Mouse (Mus musculus) forebrain, embryonic 15.5 days (tissue): Measurements from ENCODE around the gene Trmt61a. TPM values are rescaled to one million over a fixed set of nuclear protein-coding genes. Genes with fewer than 3 reads are reported as not detected.
A peak's percentile ranks its signal among the peaks of the same experiment; 100 is the strongest.

Experiments used
- ATAC-seq: fragments of 200-750 bp; cut with Nextera tagmentation; replicated peaks from 2 replicates; pipeline ENCODE4 v1.8.0; 2017; ENCODE audit warnings: mild to moderate bottlenecking, moderate TSS enrichment, moderate library complexity
- H3K27ac ChIP-seq: fragments of 300-500 bp; sonication (generic); replicated peaks from 2 replicates; pipeline ENCODE4 v1.5.1; 2015; ENCODE audit warnings: mild to moderate bottlenecking, inconsistent platforms
- H3K27me3 ChIP-seq: fragments of 300-500 bp; sonication (generic); 2 replicates; pipeline ENCODE4 v1.6.1; 2015; ENCODE audit warnings: inconsistent platforms
- H3K36me3 ChIP-seq: fragments of 300-500 bp; sonication (generic); 2 replicates; pipeline ENCODE4 v1.6.1; 2015; ENCODE audit warnings: mild to moderate bottlenecking, inconsistent platforms
- H3K4me1 ChIP-seq: fragments of 300-500 bp; sonication (generic); 2 replicates; pipeline ENCODE4 v1.6.1; 2015; ENCODE audit warnings: inconsistent platforms
- H3K4me2 ChIP-seq: fragments of 300-500 bp; sonication (generic); replicated peaks from 2 replicates; pipeline ENCODE4 v1.6.1; 2015; ENCODE audit warnings: mild to moderate bottlenecking, inconsistent platforms
- H3K4me3 ChIP-seq: fragments of 300-500 bp; sonication (generic); 2 replicates; pipeline ENCODE4 v1.5.1; 2015; ENCODE audit warnings: mild to moderate bottlenecking, inconsistent platforms
- H3K9ac ChIP-seq: fragments of 300-500 bp; sonication (generic); replicated peaks from 2 replicates; pipeline ENCODE4 v1.6.1; 2015; ENCODE audit warnings: mild to moderate bottlenecking, inconsistent platforms
- H3K9me3 ChIP-seq: fragments of 300-500 bp; sonication (generic); 2 replicates; pipeline ENCODE4 v1.6.1; 2016; ENCODE audit warnings: inconsistent platforms
- WGBS: fragments of 180-500 bp; shearing (Covaris S2); methylation state at CpG from one replicate; pipeline ENCODE4 v1.1.7; 2015; ENCODE audit warnings: mixed read lengths; 5-methylcytosine and 5-hydroxymethylcytosine counted together
- polyA plus RNA-seq: library from polyadenylated mRNA; unstranded; fragments of >200 nt; fragmentation: Nextera tagmentation; extraction: Ambion mirVana; gene quantifications from 2 replicates; pipeline ENCODE4 v1.2.1, GENCODE M21; 2015

The Trmt61a gene
- polyA plus RNA-seq, 1 experiment from 2014 or later, result 10.6 TPM

- Histone ChIP-seq H3K4me2 (no peak overlapping the region), H3K27ac (no peak overlapping the region), H3K9me3 (no peaks in the 10 kb centered on the region), H3K36me3 (peaks cover 13% of the 10 kb centered on the region; the same call in 1 of the 2 replicates), H3K9ac (no peak overlapping the region), H3K4me1 (peaks cover 28% of the 10 kb centered on the region), H3K27me3 (no peaks in the 10 kb centered on the region), H3K4me3 (no peak overlapping the region)
- ATAC-seq, result no peak
- WGBS, result 82% methylated on average over 13 of the region's 13 CpGs
Observed at GRCm38 (mm10) chr12:111666380-111666779, 11.5 kb upstream of the Trmt61a start.

- Histone ChIP-seq H3K36me3 (peaks cover 13% of the 10 kb centered on the region; the same call in 1 of the 2 replicates), H3K9me3 (no peaks in the 10 kb centered on the region), H3K4me3 (no peak overlapping the region), H3K27me3 (no peaks in the 10 kb centered on the region), H3K4me2 (no peak overlapping the region), H3K4me1 (peaks cover 31% of the 10 kb centered on the region), H3K27ac (no peak overlapping the region), H3K9ac (no peak overlapping the region)
- whole genome bisulfite sequencing, result 93% methylated on average over 5 of the region's 5 CpGs
- no peak for ATAC-seq
Observed at GRCm38 (mm10) chr12:111667421-111667820, 10.5 kb upstream of the Trmt61a start.

GRCm38 (mm10) chr12:111668457-111668912, 9.4 kb upstream of the Trmt61a start:
- ATAC-seq, result peak; percentile 47
- H3K36me3 ChIP-seq, result peaks cover 13% of the 10 kb centered on the region; the same call in 1 of the 2 replicates
- peak overlapping the region; percentile 90; the same call in 1 of the 2 replicates for H3K4me3 ChIP-seq
- no peaks in the 10 kb centered on the region for H3K27me3 ChIP-seq
- H3K9me3 ChIP-seq, result no peaks in the 10 kb centered on the region
- H3K4me1 ChIP-seq, result peaks cover 37% of the 10 kb centered on the region
- peak overlapping the region; percentile 91 for H3K27ac ChIP-seq
- WGBS, result 2% methylated on average over 8 of the region's 8 CpGs
- H3K4me2 ChIP-seq, result peak overlapping the region; percentile 71
- H3K9ac ChIP-seq, result peak overlapping the region; percentile 96; the same call in 1 of the 2 replicates

GRCm38 (mm10) chr12:111669000-111669788, 8.7 kb upstream of the Trmt61a start:
- H3K9ac ChIP-seq, result peak overlapping the region; percentile 96
- H3K36me3 ChIP-seq, result peaks cover 13% of the 10 kb centered on the region; the same call in 1 of the 2 replicates
- no peak for ATAC-seq
- H3K4me1 ChIP-seq, result peaks cover 37% of the 10 kb centered on the region
- H3K4me2 ChIP-seq, result peak overlapping the region; percentile 71
- H3K27me3 ChIP-seq, result no peaks in the 10 kb centered on the region
- 50% methylated on average over 23 of the region's 23 CpGs for WGBS
- no peaks in the 10 kb centered on the region for H3K9me3 ChIP-seq
- H3K4me3 ChIP-seq, result peak overlapping the region; percentile 90
- peak overlapping the region; percentile 91 for H3K27ac ChIP-seq

- 34% methylated on average over 8 of the region's 8 CpGs for WGBS
- Histone ChIP-seq H3K4me2 (peak overlapping the region; percentile 71), H3K9me3 (no peaks in the 10 kb centered on the region), H3K4me3 (peak overlapping the region; percentile 90), H3K27me3 (no peaks in the 10 kb centered on the region), H3K9ac (peak overlapping the region; percentile 96), H3K27ac (peak overlapping the region; percentile 91), H3K36me3 (peaks cover 11% of the 10 kb centered on the region; the same call in 1 of the 2 replicates), H3K4me1 (peaks cover 37% of the 10 kb centered on the region)
- no peak for ATAC-seq
Observed at GRCm38 (mm10) chr12:111669961-111670360, 7.9 kb upstream of the Trmt61a start.

- H3K4me3 ChIP-seq, result peak overlapping the region; percentile 90
- ATAC-seq, result no peak
- H3K4me1 ChIP-seq, result peaks cover 37% of the 10 kb centered on the region
- H3K36me3 ChIP-seq, result peaks cover 11% of the 10 kb centered on the region; the same call in 1 of the 2 replicates
- 1% methylated on average over 28 of the region's 29 CpGs for WGBS
- no peaks in the 10 kb centered on the region for H3K27me3 ChIP-seq
- H3K27ac ChIP-seq, result peak overlapping the region; percentile 91
- peak overlapping the region; percentile 96 for H3K9ac ChIP-seq
- no peaks in the 10 kb centered on the region for H3K9me3 ChIP-seq
- peak overlapping the region; percentile 71 for H3K4me2 ChIP-seq
Observed at GRCm38 (mm10) chr12:111670371-111670971, 7.4 kb upstream of the Trmt61a start.

GRCm38 (mm10) chr12:111670976-111671375, 6.9 kb upstream of the Trmt61a start:
- ATAC-seq, result peak; percentile 7
- H3K27me3 ChIP-seq, result no peaks in the 10 kb centered on the region
- peak overlapping the region; percentile 71 for H3K4me2 ChIP-seq
- peaks cover 37% of the 10 kb centered on the region for H3K4me1 ChIP-seq
- peak overlapping the region; percentile 90 for H3K4me3 ChIP-seq
- peak overlapping the region; percentile 91 for H3K27ac ChIP-seq
- WGBS, result under 1% methylated on average over 35 of the region's 35 CpGs
- H3K9ac ChIP-seq, result peak overlapping the region; percentile 96
- H3K36me3 ChIP-seq, result peaks cover 11% of the 10 kb centered on the region; the same call in 1 of the 2 replicates
- no peaks in the 10 kb centered on the region for H3K9me3 ChIP-seq

GRCm38 (mm10) chr12:111671431-111671902, 6.4 kb upstream of the Trmt61a start:
- Histone ChIP-seq H3K27me3 (no peaks in the 10 kb centered on the region), H3K4me1 (peaks cover 37% of the 10 kb centered on the region), H3K4me3 (peak overlapping the region; percentile 90), H3K9me3 (no peaks in the 10 kb centered on the region), H3K4me2 (peak overlapping the region; percentile 71), H3K36me3 (peaks cover 11% of the 10 kb centered on the region; the same call in 1 of the 2 replicates), H3K9ac (peak overlapping the region; percentile 96), H3K27ac (peak overlapping the region; percentile 91)
- ATAC-seq, result peak; percentile 57
- under 1% methylated on average over 34 of the region's 34 CpGs for WGBS

GRCm38 (mm10) chr12:111672176-111672575, 5.7 kb upstream of the Trmt61a start, which contains the start of gene Ckb:
Gene Ckb (minus strand): TSS chr12:111672338.
- under 1% methylated on average over 31 of the region's 31 CpGs for WGBS
- Histone ChIP-seq H3K4me2 (peak within 1 kb of the TSS; percentile 71), H3K4me1 (peaks cover 40% of the 10 kb centered on the region), H3K27ac (peak within 1 kb of the TSS; percentile 91), H3K4me3 (peak within 1 kb of the TSS; percentile 90), H3K9me3 (no peaks in the 10 kb centered on the region), H3K36me3 (peaks cover 11% of the 10 kb centered on the region; the same call in 1 of the 2 replicates), H3K9ac (peak within 1 kb of the TSS; percentile 96), H3K27me3 (no peaks in the 10 kb centered on the region)
- peak; percentile 89 for ATAC-seq

GRCm38 (mm10) chr12:111672581-111672980, 5.3 kb upstream of the Trmt61a start:
- Histone ChIP-seq H3K9ac (peak overlapping the region; percentile 96), H3K9me3 (no peaks in the 10 kb centered on the region), H3K27me3 (no peaks in the 10 kb centered on the region), H3K4me2 (peak overlapping the region; percentile 71), H3K36me3 (peaks cover 11% of the 10 kb centered on the region; the same call in 1 of the 2 replicates), H3K4me3 (peak overlapping the region; percentile 90), H3K27ac (peak overlapping the region; percentile 91), H3K4me1 (peaks cover 44% of the 10 kb centered on the region)
- WGBS, result 12% methylated on average over 12 of the region's 12 CpGs
- ATAC-seq, result no peak; the same call in 1 of the 2 replicates

GRCm38 (mm10) chr12:111674850-111675486, 2.9 kb upstream of the Trmt61a start:
- no peak overlapping the region for H3K4me2 ChIP-seq
- peaks cover 4% of the 10 kb centered on the region; the same call in 1 of the 2 replicates for H3K36me3 ChIP-seq
- no peak for ATAC-seq
- no peaks in the 10 kb centered on the region for H3K9me3 ChIP-seq
- H3K27ac ChIP-seq, result no peak overlapping the region
- H3K9ac ChIP-seq, result no peak overlapping the region
- no peak overlapping the region for H3K4me3 ChIP-seq
- no peaks in the 10 kb centered on the region for H3K27me3 ChIP-seq
- H3K4me1 ChIP-seq, result peaks cover 44% of the 10 kb centered on the region
- WGBS, result 78% methylated on average over 2 of the region's 2 CpGs
